31 mouse cellular contexts compared by ENCODE assay signal in the genomic region with DNA sequence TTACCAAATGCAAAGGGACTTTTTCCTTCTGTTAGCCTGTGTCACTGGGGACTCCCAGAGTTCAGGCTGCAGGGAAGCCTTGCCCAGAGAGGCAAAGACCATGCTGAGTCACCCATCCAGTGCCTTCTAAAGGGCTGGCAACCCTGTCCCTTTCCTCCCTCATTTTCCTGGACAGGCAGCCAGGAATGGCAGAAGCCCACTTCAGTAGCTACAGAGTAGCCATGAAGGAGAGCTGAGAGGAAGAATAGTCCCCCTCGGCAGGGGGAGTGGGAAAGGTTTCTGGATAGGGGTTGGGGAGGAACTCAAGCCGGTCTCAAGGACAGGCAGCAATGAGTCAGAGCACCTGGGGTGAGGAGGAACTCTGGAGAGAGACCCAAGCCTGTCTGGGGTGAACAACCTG. TPM values are rescaled to one million over a fixed set of nuclear protein-coding genes. Genes with fewer than 3 reads are reported as not detected.
A peak's percentile ranks its signal among the peaks of the same experiment; 100 is the strongest.
DNase-seq lines count a peak whose midpoint lies in the region; ATAC-seq lines count a peak whose summit lies in the region.
"Had no signal": no experiment of that assay in that cellular context is flagged by ENCODE, and none has a peak within 500 bp of the region (broad histone marks: within the 10 kb centered on the region; RNA-seq: fewer than 3 reads in every experiment).

No protein-coding gene starts in this region.

- WGBS in hindbrain, embryonic 10.5 days: 50% methylated on average over 2 of the region's 2 CpGs
- 68% methylated on average over 2 of the region's 2 CpGs for WGBS in hindbrain, embryonic 11.5 days

- no peak for ATAC-seq in hindbrain, embryonic 11.5 days (ENCODE audit: low FRiP score)
- ATAC-seq: CD4-positive, CD25-positive, alpha-beta regulatory T cell, adult 4 months; forebrain, embryonic 13.5 days; hindbrain, embryonic 16.5 days; midbrain, embryonic 16.5 days had no signal

- DNase-seq in adrenal gland, adult (ENCODE audit: inconsistent age in 2 of 2, low spot score in 1 of 2): peak; percentile 69 to 89
- DNase-seq in adrenal gland, postnatal 4 days (ENCODE audit: low spot score in 2 of 2): no peak
- DNase-seq in hindbrain, embryonic 10.5 days (ENCODE audit: low spot score): no peak
- no peak for DNase-seq in hindbrain, embryonic 11.5 days (ENCODE audit: low spot score)
- peak; percentile 50 for DNase-seq in 3134 (ENCODE audit: extremely low read depth, insufficient read length, low spot score)
- peak; percentile 56 for DNase-seq in NIH3T3 (ENCODE audit: low read depth)
- no peak for DNase-seq in thymus, postnatal 4 days
- no peak for DNase-seq in heart, adult 8-10 months (ENCODE audit: low spot score)
- DNase-seq: cerebellum, adult 2 months; cerebellum, postnatal 14 days; gastrocnemius, postnatal 10 days; heart, adult 18-20 months; heart, postnatal 10 days; kidney, adult 18-20 months; kidney, postnatal 36 days had no signal

- no peaks in the 10 kb centered on the region for H3K36me3 ChIP-seq in hindbrain, embryonic 10.5 days
- no peaks in the 10 kb centered on the region for H3K36me3 ChIP-seq in hindbrain, embryonic 11.5 days (ENCODE audit: control insufficient read depth, insufficient read depth, low read length)
- H3K36me3 ChIP-seq: heart, embryonic 13.5 days; kidney, embryonic 15.5 days; limb, embryonic 12.5 days; liver, embryonic 15.5 days; lung, embryonic 15.5 days; neural tube, embryonic 12.5 days had no signal

- H3K4me1 ChIP-seq in hindbrain, embryonic 10.5 days (replicated peaks): peaks cover 31% of the 10 kb centered on the region
- no peaks in the 10 kb centered on the region; the same call in 1 of the 2 replicates for H3K4me1 ChIP-seq in hindbrain, embryonic 11.5 days (replicated peaks; ENCODE audit: control insufficient read depth, insufficient read depth, low read length)
- H3K4me1 ChIP-seq: liver, embryonic 15.5 days; neural tube, embryonic 12.5 days had no signal

- H3K27ac ChIP-seq in hindbrain, embryonic 10.5 days: peak overlapping the region; percentile 13; the same call in 1 of the 2 replicates
- no peak overlapping the region for H3K27ac ChIP-seq in hindbrain, embryonic 11.5 days (ENCODE audit: low read depth, low read length)
- H3K27ac ChIP-seq: forebrain, embryonic 13.5 days; heart, embryonic 13.5 days; kidney, embryonic 15.5 days; layer of hippocampus, adult 2 months; left cerebral cortex, adult 2 months; limb, embryonic 12.5 days; liver, embryonic 15.5 days; lung, embryonic 15.5 days; neural tube, embryonic 12.5 days had no signal

- no peak overlapping the region for H3K9ac ChIP-seq in hindbrain, embryonic 11.5 days (ENCODE audit: low read depth, low read length)
- H3K9ac ChIP-seq: forebrain, embryonic 13.5 days; heart, embryonic 13.5 days; kidney, embryonic 15.5 days; limb, embryonic 12.5 days; liver, embryonic 15.5 days; lung, embryonic 15.5 days; neural tube, embryonic 12.5 days had no signal

- H3K9me3 ChIP-seq in hindbrain, embryonic 10.5 days: no peaks in the 10 kb centered on the region
- H3K9me3 ChIP-seq in hindbrain, embryonic 11.5 days (ENCODE audit: control insufficient read depth, low read length): no peaks in the 10 kb centered on the region
- H3K9me3 ChIP-seq: forebrain, embryonic 13.5 days; heart, embryonic 13.5 days; kidney, embryonic 15.5 days; limb, embryonic 12.5 days; liver, embryonic 15.5 days; lung, embryonic 15.5 days; neural tube, embryonic 12.5 days had no signal

- no peak overlapping the region for H3K4me2 ChIP-seq in hindbrain, embryonic 11.5 days (replicated peaks; ENCODE audit: low read depth, low read length)
- H3K4me2 ChIP-seq: forebrain, embryonic 13.5 days; heart, embryonic 13.5 days; kidney, embryonic 15.5 days; limb, embryonic 12.5 days; liver, embryonic 15.5 days; midbrain, embryonic 11.5 days; neural tube, embryonic 12.5 days had no signal

- no peaks in the 10 kb centered on the region; the same call in 1 of the 2 replicates for H3K27me3 ChIP-seq in hindbrain, embryonic 10.5 days (ENCODE audit: insufficient read depth, poor library complexity, severe bottlenecking)
- H3K27me3 ChIP-seq in hindbrain, embryonic 11.5 days (ENCODE audit: control insufficient read depth, insufficient read depth, low read length): no peaks in the 10 kb centered on the region
- H3K27me3 ChIP-seq: forebrain, embryonic 13.5 days; lung, embryonic 15.5 days; neural tube, embryonic 12.5 days had no signal

- H3K4me3 ChIP-seq in hindbrain, embryonic 10.5 days: no peak overlapping the region
- H3K4me3 ChIP-seq in hindbrain, embryonic 11.5 days (ENCODE audit: low read depth, low read length): no peak overlapping the region
- H3K4me3 ChIP-seq: forebrain, embryonic 13.5 days; heart, embryonic 13.5 days; kidney, embryonic 15.5 days; layer of hippocampus, adult 2 months; left cerebral cortex, adult 2 months; limb, embryonic 12.5 days; liver, embryonic 15.5 days; lung, embryonic 15.5 days; myocyte; neural tube, embryonic 12.5 days had no signal

RNA-seq across cellular contexts. Expression of gene Slc26a9, which starts 3.9 kb away (rescaled TPM):
- under 1 TPM; 0.51 to 0.73 TPM for total RNA-seq in adrenal gland, postnatal 4 days (2021)
- polyA plus RNA-seq in hindbrain, embryonic 10.5 days (2016; fragmentation: Nextera tagmentation; extraction: Ambion mirVana): 0.05 and 1.4 TPM in 2 replicates
- polyA plus RNA-seq in hindbrain, embryonic 11.5 days (2014; fragmentation: Nextera tagmentation; extraction: Ambion mirVana): 0.15 and 0.38 TPM in 2 replicates
- under 1 TPM in 3 of 4 experiments, not detected in 1; 0.06 to 0.16 (median 0.09) TPM for total RNA-seq in heart, adult 8-10 months (2022)
- total RNA-seq: gastrocnemius, postnatal 10 days; heart, postnatal 10 days; hematopoietic stem cell, adult 5-6 weeks had no signal
- polyA plus RNA-seq: CD4-positive, CD25-positive, alpha-beta regulatory T cell, adult 4 months; limb, embryonic 12.5 days; liver, adult 2 months; liver, embryonic 15.5 days; midbrain, embryonic 11.5 days; myocyte; neural tube, embryonic 12.5 days had no signal

RNA-seq across cellular contexts. Expression of gene Pm20d1, which starts 49.4 kb away (rescaled TPM):
- total RNA-seq in adrenal gland, postnatal 4 days (2021): 10 to 100 TPM; 11.0 to 11.5 TPM
- polyA plus RNA-seq in hindbrain, embryonic 10.5 days (2016; fragmentation: Nextera tagmentation; extraction: Ambion mirVana): 1.4 and 2.2 TPM in 2 replicates
- polyA plus RNA-seq in hindbrain, embryonic 11.5 days (2014; fragmentation: Nextera tagmentation; extraction: Ambion mirVana): 0.43 and 1.5 TPM in 2 replicates
- total RNA-seq in heart, adult 8-10 months (2022): 10 to 100 TPM in 1 of 4 experiments, 1 to 10 TPM in 3; 7.1 to 10.1 (median 8.0) TPM
- total RNA-seq: hematopoietic stem cell, adult 5-6 weeks had no signal

RNA-seq across cellular contexts. Expression of gene Rab7b, which starts 59.3 kb away (rescaled TPM):
- 1 to 10 TPM; 4.6 to 5.3 TPM for total RNA-seq in adrenal gland, postnatal 4 days (2021)
- 0.68 and 1.1 TPM in 2 replicates for polyA plus RNA-seq in hindbrain, embryonic 10.5 days (2016; fragmentation: Nextera tagmentation; extraction: Ambion mirVana)
- 0.91 and 1.6 TPM in 2 replicates for polyA plus RNA-seq in hindbrain, embryonic 11.5 days (2014; fragmentation: Nextera tagmentation; extraction: Ambion mirVana)
- total RNA-seq in heart, adult 8-10 months (2022): 1 to 10 TPM; 2.3 to 3.8 (median 3.2) TPM

Comparison
In these comparisons a context has a peak if more than half of its experiments do, and no peak if none do; other contexts are left out.
1. DNase-seq: peak in adrenal gland, adult (2 of 2), 3134 (single experiment) and NIH3T3 (single experiment); none in adrenal gland, postnatal 4 days (0 of 2), hindbrain, embryonic 10.5 days (single experiment), hindbrain, embryonic 11.5 days (single experiment), thymus, postnatal 4 days (single experiment) and heart, adult 8-10 months (single experiment).